Mouse (Mus musculus) embryonic facial prominence, embryonic 14.5 days (tissue): ENCODE results near the gene Npr3. TPM values are rescaled to one million over a fixed set of nuclear protein-coding genes. Genes with fewer than 3 reads are reported as not detected.

Experiments used
- ATAC-seq: fragments of 200-750 bp; cut with Nextera tagmentation; 2 replicates; pipeline ENCODE4 v1.8.0; 2017; ENCODE audit warnings: low read depth, moderate number of reproducible peaks, moderate TSS enrichment
- DNase-seq: peaks from one replicate; pipeline ENCODE4 v3.0.0-alpha.2; 2015; ENCODE audit warnings: low spot score
- H3K27ac ChIP-seq: fragments of 300-500 bp; sonication (generic); replicated peaks from 2 replicates; pipeline ENCODE4 v1.5.1; 2014; ENCODE audit warnings: low read depth, mild to moderate bottlenecking, low read length, moderate library complexity
- H3K27me3 ChIP-seq: fragments of 300-500 bp; sonication (generic); replicated peaks from 2 replicates; pipeline ENCODE4 v1.6.1; 2014; ENCODE audit warnings: low read length; ENCODE audit not compliant: control insufficient read depth, insufficient read depth
- H3K36me3 ChIP-seq: fragments of 300-500 bp; sonication (generic); 2 replicates; pipeline ENCODE4 v1.6.1; 2014; ENCODE audit warnings: low read length, mixed read lengths; ENCODE audit not compliant: control insufficient read depth, insufficient read depth
- H3K4me1 ChIP-seq: fragments of 300-500 bp; sonication (generic); 2 replicates; pipeline ENCODE4 v1.6.1; 2014; ENCODE audit warnings: antibody characterized with exemption, low read length; ENCODE audit not compliant: control insufficient read depth, insufficient read depth
- H3K4me2 ChIP-seq: fragments of 300-500 bp; sonication (generic); 2 replicates; pipeline ENCODE4 v1.6.1; 2014; ENCODE audit warnings: low read depth, mild to moderate bottlenecking, low read length, moderate library complexity, mixed read lengths
- H3K4me3 ChIP-seq: fragments of 300-500 bp; sonication (generic); 2 replicates; pipeline ENCODE4 v1.5.1; 2014; ENCODE audit warnings: low read depth, mild to moderate bottlenecking, low read length
- H3K9ac ChIP-seq: fragments of 300-500 bp; sonication (generic); 2 replicates; pipeline ENCODE4 v1.6.1; 2014; ENCODE audit warnings: low read depth, mild to moderate bottlenecking, low read length, moderate library complexity, mixed read lengths
- H3K9me3 ChIP-seq: fragments of 300-500 bp; sonication (generic); 2 replicates; pipeline ENCODE4 v1.6.1; 2016; ENCODE audit warnings: low read length; ENCODE audit not compliant: control insufficient read depth
- WGBS: fragments of 180-500 bp; shearing (Covaris S2); extraction: QIAGEN DNeasy Blood & Tissue Kit; methylation state at CpG from one replicate; pipeline ENCODE4 v1.1.7; 2014; 5-methylcytosine and 5-hydroxymethylcytosine counted together
- polyA plus RNA-seq: library from polyadenylated mRNA; unstranded; fragments of >200 nt; fragmentation: Nextera tagmentation; extraction: Ambion mirVana; gene quantifications from 2 replicates; pipeline ENCODE4 v1.2.1, GENCODE M21; 2014

The Npr3 gene
- polyA plus RNA-seq, 1 experiment from 2014 or later = 5.4 TPM

- Histone ChIP-seq H3K27ac (no peak overlapping the region), H3K36me3 (no peaks in the 10 kb centered on the region), H3K9me3 (no peaks in the 10 kb centered on the region), H3K9ac (no peak overlapping the region), H3K27me3 (no peaks in the 10 kb centered on the region), H3K4me3 (no peak overlapping the region), H3K4me1 (no peaks in the 10 kb centered on the region), H3K4me2 (no peak overlapping the region)
- WGBS = 85% methylated on average over 6 of the region's 6 CpGs
- ATAC-seq = no peak
- no peak for DNase-seq
Measured at GRCm38 (mm10) chr15:11863540-11863818, 43.6 kb downstream of the Npr3 start.

DNA sequence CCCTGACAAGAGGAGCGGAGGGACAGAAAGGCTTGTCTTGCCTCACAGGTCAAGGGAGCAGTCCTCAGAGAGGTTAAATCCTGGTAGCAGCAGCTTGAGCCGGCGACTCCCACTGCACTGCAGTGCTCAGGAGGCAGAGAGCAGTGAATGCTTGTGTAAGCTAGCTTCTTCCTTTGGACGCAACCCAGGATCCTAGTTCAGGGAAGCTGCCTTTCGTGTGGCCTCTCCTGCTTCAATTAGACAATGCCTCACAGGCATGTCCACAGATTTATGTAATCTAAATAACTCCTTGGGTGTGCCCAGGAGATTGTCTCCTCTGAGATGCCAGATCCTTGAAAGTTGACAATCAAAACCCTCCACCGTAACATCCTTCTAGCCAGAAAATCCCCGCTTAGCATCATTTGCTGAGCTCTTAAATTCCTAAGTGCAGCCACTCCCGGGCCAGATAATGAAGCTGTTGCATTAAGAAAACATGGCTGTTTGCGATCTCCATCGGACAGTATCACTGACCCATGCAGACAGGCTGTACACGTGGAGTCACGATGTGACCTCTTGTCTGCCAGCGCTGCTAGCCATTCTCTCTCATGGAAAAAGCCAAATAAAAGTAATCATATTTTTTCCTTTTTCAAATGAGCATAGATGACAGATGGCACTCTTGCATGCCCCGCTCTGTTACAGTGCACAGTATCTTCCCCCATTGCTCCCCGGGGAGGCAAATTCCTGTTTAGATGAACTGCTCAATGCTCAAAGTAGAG lies 44.1 kb downstream of the Npr3 start:
- H3K4me3 ChIP-seq = no peak overlapping the region
- H3K9ac ChIP-seq = no peak overlapping the region
- no peak for ATAC-seq

GRCm38 (mm10) chr15:11862253-11862652 lies 44.8 kb downstream of the Npr3 start:
- Histone ChIP-seq H3K9ac (no peak overlapping the region), H3K4me3 (no peak overlapping the region), H3K27ac (no peak overlapping the region), H3K36me3 (0 out of 2 replicates have a peak, but pooled peaks cover 3% of the 10 kb centered on the region), H3K4me2 (no peak overlapping the region), H3K4me1 (no peaks in the 10 kb centered on the region), H3K27me3 (no peaks in the 10 kb centered on the region), H3K9me3 (no peaks in the 10 kb centered on the region)
- ATAC-seq (no peak), DNase-seq (no peak)
- 92% methylated on average over 7 of the region's 7 CpGs for WGBS

More for the DNA sequence above, 44.1 kb downstream of the Npr3 start:
- H3K4me2 ChIP-seq = no peak overlapping the region
- no peak overlapping the region for H3K27ac ChIP-seq
- 70% methylated on average over 15 of the region's 15 CpGs for WGBS
- no peaks in the 10 kb centered on the region for H3K27me3 ChIP-seq
- H3K36me3 ChIP-seq = 0 out of 2 replicates have a peak, but pooled peaks cover 1% of the 10 kb centered on the region
- no peaks in the 10 kb centered on the region for H3K4me1 ChIP-seq
- DNase-seq = no peak
- H3K9me3 ChIP-seq = no peaks in the 10 kb centered on the region

- H3K27ac ChIP-seq = no peak overlapping the region
Measured at GRCm38 (mm10) chr15:11860259-11860658, 46.8 kb downstream of the Npr3 start.

DNA sequence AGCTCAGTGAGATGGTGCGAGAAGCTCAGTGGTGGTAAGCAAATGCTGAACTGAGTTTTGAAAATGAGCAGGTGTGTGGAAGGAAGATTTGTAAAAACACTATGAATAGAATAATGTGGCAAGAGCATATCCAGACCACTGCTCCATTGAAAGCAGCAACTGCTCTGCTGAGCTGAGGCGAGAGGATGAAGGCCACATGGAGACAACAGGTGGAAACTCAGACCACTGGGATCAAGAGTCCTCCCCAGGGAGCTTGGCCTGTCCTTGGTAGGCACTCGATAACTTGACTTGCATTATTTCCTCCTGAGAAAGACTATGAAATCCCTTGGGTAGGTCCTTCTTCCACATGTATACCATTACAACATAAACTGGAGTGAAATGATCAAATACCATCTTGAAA lies 47.3 kb downstream of the Npr3 start:
- Histone ChIP-seq H3K9me3 (no peaks in the 10 kb centered on the region), H3K4me1 (no peaks in the 10 kb centered on the region), H3K36me3 (0 out of 2 replicates have a peak, but pooled peaks cover 3% of the 10 kb centered on the region), H3K4me3 (no peak overlapping the region), H3K9ac (no peak overlapping the region), H3K27ac (no peak overlapping the region), H3K27me3 (no peaks in the 10 kb centered on the region), H3K4me2 (no peak overlapping the region)
- ATAC-seq (no peak), DNase-seq (no peak)
- 81% methylated on average over 3 of the region's 3 CpGs for WGBS

More at GRCm38 (mm10) chr15:11860259-11860658, 46.8 kb downstream of the Npr3 start:
- H3K9ac ChIP-seq = no peak overlapping the region
- DNase-seq (no peak), ATAC-seq (no peak)
- H3K4me2 ChIP-seq = no peak overlapping the region
- no peaks in the 10 kb centered on the region for H3K4me1 ChIP-seq
- H3K9me3 ChIP-seq = no peaks in the 10 kb centered on the region
- 70% methylated on average over 2 of the region's 2 CpGs for WGBS
- no peak overlapping the region for H3K4me3 ChIP-seq
- H3K27me3 ChIP-seq = no peaks in the 10 kb centered on the region
- 0 out of 2 replicates have a peak, but pooled peaks cover 3% of the 10 kb centered on the region for H3K36me3 ChIP-seq

DNA sequence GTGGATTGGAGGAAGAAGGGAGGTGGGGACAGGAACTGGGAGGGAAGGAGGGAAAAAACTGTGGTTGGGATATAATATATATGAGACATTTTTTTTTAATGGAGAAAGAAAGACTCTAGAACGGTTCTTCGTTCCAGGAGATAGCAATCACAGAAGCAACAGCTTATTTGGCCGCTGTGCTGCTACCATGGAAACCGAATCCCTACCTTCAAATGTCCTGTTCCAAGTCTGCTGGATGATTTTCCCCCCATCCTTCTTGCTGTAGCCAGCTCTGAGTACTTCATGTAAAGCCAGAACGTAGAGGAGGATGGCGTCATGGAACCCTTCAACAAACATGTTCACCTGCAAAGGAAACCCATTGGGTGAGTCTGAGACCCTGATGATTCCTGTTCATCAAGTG lies 48.7 kb downstream of the Npr3 start:
- 94% methylated on average over 6 of the region's 6 CpGs for WGBS
- DNase-seq = no peak
- H3K27me3 ChIP-seq = no peaks in the 10 kb centered on the region
- no peak overlapping the region for H3K9ac ChIP-seq
- H3K9me3 ChIP-seq = no peaks in the 10 kb centered on the region
- H3K36me3 ChIP-seq = 0 out of 2 replicates have a peak, but pooled peaks cover 3% of the 10 kb centered on the region
- H3K27ac ChIP-seq = no peak overlapping the region
- no peaks in the 10 kb centered on the region for H3K4me1 ChIP-seq
- ATAC-seq = no peak
- no peak overlapping the region for H3K4me2 ChIP-seq
- H3K4me3 ChIP-seq = no peak overlapping the region

DNA sequence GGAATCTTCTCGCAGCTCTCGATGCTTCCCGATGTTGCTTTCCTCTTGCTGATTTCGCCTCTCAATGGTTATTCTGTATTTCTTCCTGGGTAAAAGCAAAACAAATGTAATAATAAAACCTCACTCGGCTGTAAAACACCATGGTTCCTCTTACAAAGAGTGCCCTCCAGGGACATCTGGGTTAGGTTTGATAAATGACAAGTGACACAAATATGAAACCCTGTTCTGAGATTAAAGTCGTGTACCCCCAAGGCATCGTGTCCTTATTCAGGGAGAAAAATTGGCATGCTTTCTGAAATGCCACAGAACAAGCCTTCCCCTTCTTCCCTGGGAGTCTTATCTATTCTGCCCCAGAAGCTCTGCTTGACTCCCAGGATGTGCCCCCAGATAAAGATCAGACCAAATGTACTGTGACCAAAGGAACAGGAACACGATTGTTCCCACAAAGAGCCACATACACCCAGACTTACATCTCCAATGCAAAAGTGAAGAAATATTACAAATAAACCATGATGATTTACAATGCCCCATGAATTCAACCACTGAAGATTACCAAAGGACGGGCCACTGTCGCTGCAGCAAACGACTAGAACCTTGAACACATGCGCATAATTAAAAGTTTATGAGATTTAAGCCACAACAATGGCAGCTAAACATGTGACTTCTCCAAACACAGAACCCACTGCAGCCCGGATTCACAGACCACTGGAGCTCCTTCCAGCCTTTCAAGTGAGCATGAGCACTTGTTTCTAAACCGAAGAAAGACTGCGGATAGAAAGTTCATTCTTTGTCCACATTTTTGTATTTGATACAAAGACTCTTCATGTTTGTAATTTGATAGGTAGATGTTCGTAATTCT lies 61.7 kb downstream of the Npr3 start:
- H3K36me3 ChIP-seq = no peaks in the 10 kb centered on the region
- peaks cover 13% of the 10 kb centered on the region for H3K4me1 ChIP-seq
- no peak for ATAC-seq
- no peak overlapping the region for H3K9ac ChIP-seq
- no peaks in the 10 kb centered on the region for H3K9me3 ChIP-seq
- peak; percentile 45 for DNase-seq
- WGBS = 42% methylated on average over 16 of the region's 16 CpGs
- no peaks in the 10 kb centered on the region for H3K27me3 ChIP-seq
- no peak overlapping the region for H3K4me2 ChIP-seq
- H3K4me3 ChIP-seq = no peak overlapping the region
- H3K27ac ChIP-seq = no peak overlapping the region

GRCm38 (mm10) chr15:11844115-11844514 lies 63.0 kb downstream of the Npr3 start:
- Histone ChIP-seq H3K36me3 (no peaks in the 10 kb centered on the region), H3K4me3 (no peak overlapping the region), H3K27me3 (no peaks in the 10 kb centered on the region), H3K4me1 (peaks cover 13% of the 10 kb centered on the region), H3K4me2 (no peak overlapping the region), H3K27ac (no peak overlapping the region), H3K9me3 (no peaks in the 10 kb centered on the region), H3K9ac (no peak overlapping the region)
- DNase-seq (no peak), ATAC-seq (no peak)
- 65% methylated on average over 6 of the region's 6 CpGs for WGBS
